Mouse (Mus musculus) naive thymus-derived CD4-positive, alpha-beta T cell, adult 5 months (primary cell): ENCODE results near the gene Grasp. TPM values are rescaled to one million over a fixed set of nuclear protein-coding genes. Genes with fewer than 3 reads are reported as not detected.

Source experiments
- polyA plus RNA-seq: library from polyadenylated mRNA; unstranded; fragments of 100-300 nt; shearing (Covaris generic); gene quantifications from one replicate; pipeline ENCODE4 v1.2.1, GENCODE M21; 2017

The Grasp gene
- polyA plus RNA-seq, result 13.2 TPM

DNA sequence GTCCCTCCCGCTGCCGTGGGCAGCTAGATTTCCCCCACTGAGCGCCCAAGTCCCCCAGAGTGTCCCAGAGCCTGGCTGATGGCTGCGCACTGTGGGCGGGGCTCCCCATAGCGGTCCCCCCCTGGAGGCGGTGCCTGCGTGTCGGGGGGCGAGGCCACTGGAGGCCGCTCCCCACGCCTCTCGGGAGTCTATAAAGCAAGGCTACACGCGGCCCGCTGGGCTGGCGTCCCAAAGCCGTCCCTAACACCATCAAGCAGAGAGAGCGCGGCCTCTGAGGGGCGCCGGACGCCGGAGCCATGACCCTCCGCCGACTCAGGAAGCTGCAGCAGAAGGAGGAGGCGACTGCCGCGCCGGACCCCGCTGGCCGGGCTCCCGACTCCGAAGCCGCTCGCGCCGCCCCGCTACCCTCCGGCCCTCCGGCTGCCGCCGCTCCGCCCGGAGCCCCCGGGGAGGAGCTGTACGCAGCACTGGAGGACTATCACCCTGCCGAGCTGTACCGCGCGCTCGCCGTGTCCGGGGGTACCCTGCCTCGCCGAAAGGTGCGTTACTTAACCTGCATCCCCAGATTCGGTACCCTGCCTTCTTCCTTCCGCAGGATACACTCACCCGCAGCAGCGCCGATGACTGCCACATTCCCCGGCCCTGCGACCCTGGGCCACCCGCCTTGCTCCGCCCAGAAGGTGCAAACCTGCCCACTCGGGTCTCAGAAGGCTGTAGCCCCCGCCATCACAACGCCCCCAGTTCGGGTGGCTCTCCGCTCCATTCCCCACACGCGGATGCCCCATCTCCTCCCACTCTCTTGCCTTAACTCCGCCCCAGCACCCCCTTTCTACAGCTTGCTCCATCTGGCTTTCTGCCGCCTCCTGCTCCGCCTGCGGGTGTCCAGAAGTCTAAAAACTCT is at the start of gene Grasp:
Grasp (plus strand) TSS at position 183 of the 901 bp plus-strand sequence.

GRCm38 (mm10) chr15:101253886-101254795 is 30.2 kb downstream of the Grasp start, which contains the start of gene Nr4a1:
Gene Nr4a1, plus strand, starts transcription at chr15:101254269.

Other genes with a start within 250 kb of the Grasp start
- not detected for gene Gm47841, start 176.8 kb upstream of the Grasp start, polyA plus RNA-seq
- not detected for gene Fignl2, start 145.6 kb upstream of the Grasp start, polyA plus RNA-seq
- not detected for gene Ankrd33, start 108.4 kb upstream of the Grasp start, polyA plus RNA-seq
- gene Acvrl1, start 95.7 kb upstream of the Grasp start, polyA plus RNA-seq, result 19.4 TPM
- gene Acvr1b, start 50.1 kb upstream of the Grasp start, polyA plus RNA-seq, result 4.6 TPM
- gene Nr4a1, start 30.1 kb downstream of the Grasp start, polyA plus RNA-seq, result 458 TPM
- gene Atg101, start 60.1 kb downstream of the Grasp start, polyA plus RNA-seq, result 99.9 TPM
- not detected for gene 6030408B16Rik, start 69.0 kb downstream of the Grasp start, polyA plus RNA-seq
- not detected for gene Krt80, start 146.0 kb downstream of the Grasp start, polyA plus RNA-seq
- gene Krt7, start 186.9 kb downstream of the Grasp start, polyA plus RNA-seq, result not detected
- gene Krt87, start 214.6 kb downstream of the Grasp start, polyA plus RNA-seq, result not detected
- not detected for gene Krt88, start 223.6 kb downstream of the Grasp start, polyA plus RNA-seq
- not detected for gene Krt81, start 239.6 kb downstream of the Grasp start, polyA plus RNA-seq
- not detected for gene Krt86, start 249.3 kb downstream of the Grasp start, polyA plus RNA-seq